Mouse (Mus musculus) megakaryocyte, embryonic 14.5 days (primary cell): ENCODE data around the gene Frmd5.

Experiments used
- FLI1 ChIP-seq: IDR thresholded peaks from 2 replicates; pipeline ENCODE4 v1.6.1; 2012; ENCODE audit warnings: low read length, inconsistent platforms, mixed read lengths
- GATA1 ChIP-seq: IDR thresholded peaks from 3 replicates; pipeline ENCODE4 v1.6.1; 2012; ENCODE audit warnings: mixed read lengths, low read length, inconsistent platforms, borderline replicate concordance

- TF ChIP-seq GATA1 (no peak), FLI1 (no peak)
These were observed 77.8 kb downstream of the Frmd5 start for GRCm38 (mm10) chr2:121728907-121729575.
